Mouse (Mus musculus) B cell, adult 62 days (primary cell): ENCODE data around the gene Dcaf12l2. TPM values are rescaled to one million over a fixed set of nuclear protein-coding genes. Genes with fewer than 3 reads are reported as not detected.

Experiments
- total RNA-seq: library from RNA; stranded (reverse); gene quantifications from 4 replicates; pipeline ENCODE4 v1.2.4, GENCODE M21; 2023

Dcaf12l2 gene
- total RNA-seq, result not detected in 4 replicates

DNA sequence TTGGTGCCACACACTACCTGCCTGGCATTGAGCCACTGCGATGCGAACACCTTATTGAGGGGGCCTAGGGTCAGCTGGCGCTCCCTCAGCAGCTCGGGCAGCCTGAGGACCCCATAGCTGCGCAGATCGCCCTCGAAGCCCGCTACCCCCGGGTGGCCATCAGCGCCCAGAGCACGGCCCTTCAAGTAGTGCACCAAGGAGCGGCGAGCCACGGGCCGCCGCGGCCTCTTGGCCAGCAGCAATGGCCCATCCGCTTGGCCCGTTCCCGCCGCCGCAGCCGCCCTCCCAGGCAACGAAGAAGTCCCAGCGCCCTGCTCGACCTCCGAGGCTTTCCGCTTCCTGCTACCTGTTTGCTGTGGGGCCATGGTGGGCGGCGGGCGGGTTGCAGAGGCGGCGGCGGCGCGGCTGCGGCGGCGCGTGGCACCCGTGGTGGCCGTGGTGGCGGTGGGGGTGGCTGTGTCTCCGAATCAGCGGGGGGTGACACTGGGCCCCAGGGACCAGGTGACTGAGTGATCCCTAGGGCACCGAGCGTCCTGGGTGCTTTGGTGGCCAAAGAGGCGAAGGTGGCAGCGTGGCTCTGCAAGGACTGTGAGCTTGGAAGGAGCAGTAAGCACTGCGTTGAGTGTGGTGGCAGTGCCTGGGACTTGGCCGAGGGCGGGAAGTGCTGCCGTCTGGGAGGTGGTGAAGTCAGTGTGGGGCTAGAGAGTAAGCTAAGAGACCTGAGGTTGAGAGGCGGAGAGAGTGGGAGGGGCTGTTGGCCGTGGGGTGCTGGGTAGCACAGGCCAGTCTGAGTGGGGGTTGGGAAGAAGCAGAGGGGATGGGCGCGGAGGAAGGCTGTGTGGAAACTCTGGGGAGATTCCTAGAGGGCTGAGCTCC, at the start of gene Dcaf12l2:
Gene Dcaf12l2, minus strand, starts transcription at position 697 of the 876 bp plus-strand sequence.

